Mouse (Mus musculus) testis, adult 2 months (tissue): ENCODE measurements around the gene Kcns1. TPM values are rescaled to one million over a fixed set of nuclear protein-coding genes. Genes with fewer than 3 reads are reported as not detected.

Experiments used
- H3K27ac ChIP-seq: fragments of 200-500 bp; 2 replicates; pipeline ENCODE4 v1.5.1; 2012; ENCODE audit warnings: low read depth, low read length; ENCODE audit not compliant: control insufficient read depth, insufficient read depth
- H3K27me3 ChIP-seq: fragments of 200-500 bp; 2 replicates; pipeline ENCODE4 v1.6.1; 2012; ENCODE audit warnings: mild to moderate bottlenecking, low read length, moderate library complexity; ENCODE audit not compliant: control insufficient read depth, insufficient read depth
- H3K36me3 ChIP-seq: fragments of 200-500 bp; 2 replicates; pipeline ENCODE4 v1.6.1; 2012; ENCODE audit warnings: mild to moderate bottlenecking, low read length; ENCODE audit not compliant: control insufficient read depth, insufficient read depth
- H3K4me1 ChIP-seq: fragments of 200-500 bp; 2 replicates; pipeline ENCODE4 v1.6.1; 2012; ENCODE audit warnings: low read length; ENCODE audit not compliant: control insufficient read depth, insufficient read depth
- H3K4me3 ChIP-seq: fragments of 200-500 bp; 2 replicates; pipeline ENCODE4 v1.5.1; 2012; ENCODE audit warnings: low read depth, mild to moderate bottlenecking, low read length, moderate library complexity, mixed read lengths; ENCODE audit not compliant: control insufficient read depth
- CTCF ChIP-seq: fragments of 200-500 bp; IDR thresholded peaks from 2 replicates; pipeline ENCODE4 v1.5.1; 2012; ENCODE audit warnings: low read depth, mild to moderate bottlenecking, inconsistent platforms, low read length, moderate library complexity; ENCODE audit not compliant: control insufficient read depth, insufficient read depth, insufficient replicate concordance
- POLR2A ChIP-seq: fragments of 200-500 bp; IDR thresholded peaks from 2 replicates; pipeline ENCODE4 v1.6.1; 2012; ENCODE audit warnings: low read depth, mild to moderate bottlenecking, inconsistent platforms, low read length, moderate library complexity; ENCODE audit not compliant: control insufficient read depth
- polyA plus RNA-seq: library from polyadenylated mRNA; depleted of rRNA; stranded (reverse); fragments of >200 nt; gene quantifications from 2 replicates; pipeline ENCODE4 v1.2.3, GENCODE M21; 2012

The Kcns1 gene
- polyA plus RNA-seq, 1 experiment, result 0.67 TPM

DNA sequence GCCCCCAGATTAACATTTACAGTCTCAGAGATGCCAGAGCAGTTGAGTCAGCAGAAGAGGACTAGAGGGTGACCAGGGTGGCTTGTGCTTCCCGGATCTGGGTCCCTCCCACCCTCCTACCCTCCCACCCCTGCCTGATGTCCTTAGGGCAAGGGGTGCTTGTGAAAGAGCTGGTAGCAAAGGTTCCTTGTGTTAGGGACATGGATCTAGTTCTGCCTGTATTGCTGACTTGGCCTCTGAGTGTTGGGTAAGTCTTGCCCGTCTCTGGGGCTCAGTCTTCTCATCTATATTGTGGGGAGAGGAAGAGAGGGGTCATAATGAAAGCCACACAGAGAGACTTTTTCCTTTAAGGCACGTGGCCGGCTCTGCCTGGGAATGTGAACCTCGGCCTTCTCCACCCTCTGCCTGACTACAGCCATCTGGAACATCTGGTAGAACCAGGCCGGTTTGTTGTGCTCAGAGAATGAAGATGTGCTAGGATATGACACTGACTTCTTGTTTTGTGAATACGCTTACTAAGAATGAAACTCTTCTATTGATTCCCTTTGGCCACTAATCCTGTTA lies 11.9 kb upstream of the Kcns1 start, which contains the start of gene Wfdc5:
TSS of gene Wfdc5 (minus strand) at position 51 of the 564 bp plus-strand sequence.
- Histone ChIP-seq H3K4me3 (no peak within 1 kb of the TSS), H3K4me1 (no peaks in the 10 kb centered on the region), H3K36me3 (no peaks in the 10 kb centered on the region), H3K27ac (no peak within 1 kb of the TSS), H3K27me3 (no peaks in the 10 kb centered on the region)
- TF ChIP-seq POLR2A (no peak), CTCF (no peak)

DNA sequence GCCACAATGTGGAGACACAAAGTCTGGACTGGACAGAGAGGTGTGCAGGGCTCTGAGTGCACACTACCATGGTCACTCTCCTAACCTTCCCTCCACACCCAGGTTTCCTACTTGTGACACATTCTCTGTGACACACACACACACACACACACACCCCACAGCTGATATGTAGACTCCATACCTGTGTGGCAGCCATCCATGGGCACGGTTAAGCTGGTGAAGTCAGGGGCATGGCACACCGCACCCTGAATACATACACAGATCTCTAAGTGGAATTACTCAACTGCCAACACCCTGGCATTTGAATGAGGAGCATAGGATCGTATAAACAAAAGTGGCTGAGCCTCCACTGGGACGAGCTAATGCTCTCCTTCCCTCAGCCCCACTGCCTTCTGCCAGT lies 9.9 kb upstream of the Kcns1 start:
- no peak for TF ChIP-seq POLR2A
- TF ChIP-seq CTCF, result no peak
- Histone ChIP-seq H3K27me3 (no peaks in the 10 kb centered on the region), H3K36me3 (no peaks in the 10 kb centered on the region), H3K4me3 (no peak overlapping the region), H3K27ac (no peak overlapping the region), H3K4me1 (no peaks in the 10 kb centered on the region)

DNA sequence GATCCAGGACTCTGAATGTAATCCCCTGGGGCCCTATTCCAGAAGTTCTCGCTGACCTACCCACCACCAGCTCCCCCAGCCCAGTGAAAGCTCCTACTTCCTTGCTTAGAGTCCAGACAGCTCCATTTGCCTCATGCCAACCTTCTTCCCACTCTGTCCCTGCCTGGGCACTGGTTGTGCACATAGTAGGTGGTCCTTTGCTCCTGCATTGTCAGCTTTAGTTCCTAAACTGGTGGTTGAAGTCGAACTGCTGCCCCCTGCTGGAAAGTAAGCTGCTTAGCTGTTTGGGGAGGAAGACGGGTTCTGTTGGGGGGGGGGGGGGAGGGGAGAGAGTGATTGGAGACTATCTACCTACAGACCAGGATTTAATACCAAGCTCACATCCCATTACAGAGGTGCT lies 9.2 kb upstream of the Kcns1 start:
- Histone ChIP-seq H3K36me3 (no peaks in the 10 kb centered on the region), H3K27ac (no peak overlapping the region), H3K4me3 (no peak overlapping the region), H3K27me3 (no peaks in the 10 kb centered on the region), H3K4me1 (no peaks in the 10 kb centered on the region)
- TF ChIP-seq POLR2A, result no peak
- TF ChIP-seq CTCF, result peak; percentile 22; the same call in 1 of the 2 replicates

DNA sequence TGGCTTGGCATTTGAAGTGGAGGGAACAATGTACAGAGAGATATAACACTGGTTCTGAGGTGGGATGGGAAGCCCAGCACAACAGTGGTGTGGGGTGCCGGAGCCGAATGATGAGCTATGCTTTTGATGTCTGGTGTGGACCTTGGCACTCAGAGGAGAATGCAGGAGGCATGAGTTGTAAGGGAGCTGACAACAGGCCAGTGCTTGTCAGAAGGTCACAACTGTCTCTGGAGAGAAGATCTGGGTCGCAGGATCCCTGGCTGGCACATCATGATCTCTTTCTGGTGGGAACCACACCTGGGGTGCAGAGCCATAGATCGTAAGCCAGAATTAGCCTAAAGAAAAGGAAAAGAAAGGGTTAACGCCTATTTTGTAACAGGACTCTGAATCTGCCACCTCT lies 6.9 kb upstream of the Kcns1 start:
- TF ChIP-seq CTCF, result no peak
- TF ChIP-seq POLR2A, result no peak
- Histone ChIP-seq H3K4me3 (no peak overlapping the region), H3K4me1 (no peaks in the 10 kb centered on the region), H3K27me3 (no peaks in the 10 kb centered on the region), H3K27ac (no peak overlapping the region), H3K36me3 (no peaks in the 10 kb centered on the region)

DNA sequence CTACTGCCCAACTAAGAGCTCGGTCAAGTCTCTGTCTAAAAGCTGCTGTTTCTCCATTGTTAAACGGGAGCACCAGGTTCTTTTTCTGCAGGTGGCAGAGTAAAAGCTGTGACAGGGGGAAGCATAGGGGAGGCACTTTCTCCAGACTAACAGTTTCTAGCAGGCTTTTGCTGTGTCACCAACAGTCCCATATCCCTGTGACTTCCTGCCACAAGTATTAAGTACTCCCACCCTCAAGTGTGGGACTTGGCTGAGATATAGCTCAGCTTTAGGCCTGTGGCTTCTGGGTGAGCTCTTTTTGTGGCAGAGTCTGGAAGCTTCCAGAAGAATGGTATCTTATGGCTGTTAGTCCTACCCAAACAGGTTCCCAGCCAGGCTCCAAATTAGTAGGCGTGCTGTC lies 4.9 kb upstream of the Kcns1 start:
- no peaks in the 10 kb centered on the region for H3K36me3 ChIP-seq
- H3K27me3 ChIP-seq, result no peaks in the 10 kb centered on the region
- TF ChIP-seq POLR2A (no peak), CTCF (no peak)
- peaks cover 8% of the 10 kb centered on the region for H3K4me1 ChIP-seq
- no peak overlapping the region for H3K4me3 ChIP-seq
- no peak overlapping the region for H3K27ac ChIP-seq

DNA sequence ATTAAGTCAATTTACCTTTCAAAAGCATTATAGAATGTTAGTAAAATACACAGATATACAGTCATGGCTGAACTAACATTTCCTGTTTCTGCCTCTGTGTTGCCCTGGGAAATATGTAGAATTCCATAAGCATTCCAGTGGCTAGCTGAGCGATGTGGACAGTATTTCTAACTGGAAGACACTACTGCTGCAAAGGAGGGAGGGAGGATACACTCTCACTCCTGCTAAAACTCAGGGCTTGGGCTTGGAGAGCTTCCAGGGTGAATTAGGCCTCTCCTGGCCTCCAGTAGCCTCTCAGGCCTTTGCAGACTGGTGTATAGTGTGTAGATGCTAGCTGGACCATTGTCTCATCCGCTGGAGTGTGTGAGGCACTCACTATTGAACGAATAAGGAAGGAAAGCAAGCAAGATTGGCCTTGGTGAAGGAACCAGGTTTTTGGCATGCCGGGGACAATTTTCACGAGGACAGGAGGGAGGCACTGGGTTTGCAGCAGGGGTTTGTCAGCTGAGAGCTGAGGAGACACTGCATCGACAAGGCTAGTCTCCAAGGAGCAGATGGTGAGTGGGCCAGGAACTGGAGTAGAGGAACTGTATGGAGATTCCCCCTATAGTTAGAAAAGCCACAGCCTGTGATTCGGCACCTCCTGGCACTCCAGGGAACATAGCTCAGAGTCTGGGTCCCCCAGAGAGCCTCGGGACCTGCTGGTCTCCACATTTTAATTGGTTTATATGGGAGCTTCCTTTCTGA lies 3.9 kb upstream of the Kcns1 start:
- no peaks in the 10 kb centered on the region for H3K36me3 ChIP-seq
- TF ChIP-seq POLR2A (no peak), CTCF (no peak)
- no peak overlapping the region for H3K4me3 ChIP-seq
- peaks cover 17% of the 10 kb centered on the region for H3K4me1 ChIP-seq
- H3K27ac ChIP-seq, result no peak overlapping the region
- no peaks in the 10 kb centered on the region for H3K27me3 ChIP-seq

DNA sequence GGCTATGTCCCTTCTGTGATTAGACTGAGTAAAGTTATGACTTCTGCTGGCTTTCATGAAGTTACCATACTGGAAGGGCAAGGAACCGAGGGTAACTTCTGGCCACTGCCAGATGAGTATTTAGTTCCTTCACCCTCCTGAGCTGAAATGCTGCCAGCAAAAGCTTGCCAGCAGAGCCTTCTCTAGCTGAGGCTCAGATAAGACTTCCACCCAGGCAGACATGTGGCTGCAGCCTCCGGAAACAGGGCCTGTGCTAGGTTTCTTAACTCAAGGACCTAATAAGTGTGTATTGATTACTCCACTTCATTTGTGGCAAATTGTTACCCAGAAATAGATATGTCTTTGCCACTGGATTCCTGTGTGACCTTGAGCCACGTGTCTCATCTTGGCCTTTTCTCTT lies 2.5 kb upstream of the Kcns1 start:
- H3K27ac ChIP-seq, result no peak overlapping the region
- no peak for TF ChIP-seq POLR2A
- TF ChIP-seq CTCF, result no peak
- no peak overlapping the region for H3K4me3 ChIP-seq
- H3K27me3 ChIP-seq, result no peaks in the 10 kb centered on the region
- H3K4me1 ChIP-seq, result peaks cover 17% of the 10 kb centered on the region
- H3K36me3 ChIP-seq, result no peaks in the 10 kb centered on the region
